Mouse (Mus musculus) G1E (cell line): ENCODE data around the gene Nckap5. TPM values are rescaled to one million over a fixed set of nuclear protein-coding genes. Genes with fewer than 3 reads are reported as not detected.

Experiments
- ATAC-seq: 2 replicates; pipeline ENCODE4 v1.8.0; 2016; ENCODE audit warnings: mild to moderate bottlenecking; ENCODE audit not compliant: insufficient number of reproducible peaks, poor library complexity, low FRiP score, severe bottlenecking; ENCODE audit errors: extremely low read depth
- DNase-seq: peaks from one replicate; pipeline ENCODE4 v3.0.0; 2012; ENCODE audit warnings: low spot score
- H3K27me3 ChIP-seq: 2 replicates; pipeline ENCODE4 v1.6.1; 2012; ENCODE audit warnings: mild to moderate bottlenecking, low read length, inconsistent platforms; ENCODE audit not compliant: insufficient read depth
- H3K36me3 ChIP-seq: replicated peaks from 2 replicates; pipeline ENCODE3; 2012; ENCODE audit warnings: mild to moderate bottlenecking, inconsistent platforms
- H3K4me1 ChIP-seq: 2 replicates; pipeline ENCODE4 v1.6.1; 2012; ENCODE audit warnings: low read depth, low read length, inconsistent platforms, mixed read lengths; ENCODE audit not compliant: insufficient read depth
- H3K4me3 ChIP-seq: 2 replicates; pipeline ENCODE4 v1.5.1; 2012; ENCODE audit warnings: low read depth, mild to moderate bottlenecking, inconsistent platforms, low read length, moderate library complexity, mixed read lengths
- H3K9me3 ChIP-seq: replicated peaks from 2 replicates; pipeline ENCODE4 v1.6.1; 2012; ENCODE audit warnings: inconsistent platforms
- CTCF ChIP-seq: IDR thresholded peaks from 2 replicates; pipeline ENCODE4 v1.5.1; 2012; ENCODE audit warnings: low read depth, low read length, inconsistent platforms, mixed read lengths
- GATA1 ChIP-seq: IDR thresholded peaks from 2 replicates; pipeline ENCODE4 v1.6.1; 2012; ENCODE audit warnings: borderline replicate concordance, low read length, inconsistent platforms, mixed read lengths
- GATA2 ChIP-seq: IDR thresholded peaks from 2 replicates; pipeline ENCODE4 v1.6.1; 2012; ENCODE audit warnings: low read depth, low read length, inconsistent platforms, borderline replicate concordance
- POLR2AphosphoS5 ChIP-seq: IDR thresholded peaks from 2 replicates; pipeline ENCODE4 v1.6.1; 2012; ENCODE audit warnings: low read depth, low read length, inconsistent platforms; ENCODE audit not compliant: insufficient replicate concordance
- TAL1 ChIP-seq: conservative IDR thresholded peaks from 2 replicates; pipeline ENCODE4 v1.6.1; 2012; ENCODE audit warnings: low read depth, low read length, inconsistent platforms, mixed read lengths
- polyA plus RNA-seq: library from polyadenylated mRNA; stranded (reverse); fragments of >175 nt; gene quantifications from 2 replicates; pipeline ENCODE4 v1.2.3, GENCODE M21; 2012
- total RNA-seq, 2 experiments: library from RNA; stranded (forward) in 1 of 2; stranded (reverse) in 1 of 2; fragments of 200-1000 nt in 1 of 2; fragments of >200 nt in 1 of 2; fragmentation: Nextera tagmentation in 1 of 2; gene quantifications; 2 replicates each; pipeline ENCODE4 v1.2.3; 2014 to 2017

Nckap5 gene
- total and polyA plus RNA-seq, 3 experiments, result 0.15 to 0.44 TPM; not detected in 1

DNA sequence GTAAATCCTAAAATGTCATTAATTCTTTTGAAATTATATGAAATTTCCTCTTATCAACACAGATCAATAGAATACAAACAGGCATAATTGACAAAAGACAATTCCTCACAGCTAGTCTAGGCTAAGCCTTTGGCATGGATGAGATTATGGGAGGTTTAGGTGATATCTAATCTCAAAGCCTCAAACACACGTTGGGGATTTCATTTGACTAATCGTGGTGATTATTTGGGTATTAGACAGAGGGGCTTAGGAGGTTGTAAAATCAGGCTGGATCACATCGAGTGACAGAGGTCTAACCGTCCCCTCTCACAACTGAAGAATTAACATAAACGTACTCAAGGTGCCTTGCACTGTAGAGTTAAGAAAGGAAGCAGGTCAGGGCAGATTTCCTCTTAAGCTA, 674.8 kb downstream of the Nckap5 start:
- Histone ChIP-seq H3K9me3 (peaks cover 27% of the 10 kb centered on the region), H3K4me1 (no peaks in the 10 kb centered on the region), H3K27me3 (no peaks in the 10 kb centered on the region), H3K4me3 (no peak overlapping the region), H3K36me3 (no peaks in the 10 kb centered on the region)
- ATAC-seq (no peak), DNase-seq (no peak)
- TF ChIP-seq TAL1, result no peak
- TF ChIP-seq POLR2AphosphoS5, result no peak
- no peak for TF ChIP-seq GATA2
- no peak for TF ChIP-seq CTCF
- TF ChIP-seq GATA1, result no peak

DNA sequence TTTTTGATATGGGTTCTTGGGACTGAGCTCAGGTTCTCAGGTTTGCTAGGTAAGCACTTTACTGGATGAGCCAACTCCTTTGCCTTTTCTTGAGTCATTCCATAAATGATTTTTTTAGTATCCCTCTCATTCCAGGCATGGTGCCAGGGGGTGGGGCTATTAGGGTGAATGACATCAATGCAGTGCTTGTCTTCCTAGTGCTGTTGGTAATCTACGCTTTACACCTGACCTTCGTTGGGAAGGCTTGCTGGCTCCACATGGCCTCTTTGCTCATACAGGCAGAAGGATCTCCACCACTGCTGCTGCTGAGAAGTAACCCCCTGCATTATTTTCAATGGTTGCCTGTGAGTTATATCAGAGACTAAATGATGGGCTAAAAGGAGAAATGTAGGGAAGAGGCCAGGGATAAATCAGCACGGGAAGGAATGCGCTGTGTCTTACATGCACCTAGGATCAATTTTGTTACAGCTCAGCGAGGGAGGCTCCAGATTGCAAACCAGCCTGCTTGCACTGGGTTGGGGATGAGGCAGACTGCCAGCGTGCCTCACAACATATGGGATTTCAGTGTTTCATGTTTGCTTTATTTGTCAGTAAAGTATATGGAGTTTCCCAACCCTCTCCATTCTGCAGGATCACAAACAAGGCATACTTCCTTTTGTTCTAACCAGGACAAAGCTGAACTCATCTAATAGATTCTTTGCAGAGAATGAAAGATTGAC, 676.9 kb downstream of the Nckap5 start:
- no peak for TF ChIP-seq CTCF
- no peak for TF ChIP-seq POLR2AphosphoS5
- no peak for TF ChIP-seq TAL1
- no peak for TF ChIP-seq GATA1
- TF ChIP-seq GATA2, result no peak
- DNase-seq (no peak), ATAC-seq (no peak)
- Histone ChIP-seq H3K4me3 (no peak overlapping the region), H3K36me3 (no peaks in the 10 kb centered on the region), H3K27me3 (no peaks in the 10 kb centered on the region), H3K4me1 (no peaks in the 10 kb centered on the region), H3K9me3 (peaks cover 26% of the 10 kb centered on the region)

DNA sequence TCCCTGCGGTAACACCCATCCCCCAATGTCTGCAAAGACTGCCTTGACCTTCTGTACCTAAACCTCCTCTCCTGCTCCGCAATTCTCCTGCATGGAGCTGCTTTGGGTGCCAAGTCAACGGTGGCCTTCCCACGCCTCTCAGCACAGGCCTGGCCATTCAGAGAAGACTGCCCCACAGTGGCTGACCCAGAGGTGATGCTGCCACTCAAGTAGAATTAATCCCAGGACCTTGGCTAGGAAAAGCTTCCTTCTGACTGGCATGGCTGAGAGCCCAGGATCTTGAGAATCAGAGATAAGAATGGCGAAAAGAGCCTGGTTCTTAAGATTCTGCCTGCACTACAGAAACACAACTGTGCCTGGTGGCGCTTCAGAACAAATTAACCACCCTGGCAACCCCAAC, 678.4 kb downstream of the Nckap5 start:
- ATAC-seq (no peak), DNase-seq (no peak)
- no peak for TF ChIP-seq TAL1
- no peak for TF ChIP-seq GATA1
- TF ChIP-seq POLR2AphosphoS5, result no peak
- no peak for TF ChIP-seq GATA2
- H3K4me1 ChIP-seq, result no peaks in the 10 kb centered on the region
- H3K27me3 ChIP-seq, result no peaks in the 10 kb centered on the region
- H3K36me3 ChIP-seq, result no peaks in the 10 kb centered on the region
- H3K9me3 ChIP-seq, result peaks cover 24% of the 10 kb centered on the region
- H3K4me3 ChIP-seq, result no peak overlapping the region

GRCm38 (mm10) chr1:126149966-126150365, 680.6 kb downstream of the Nckap5 start:
- peaks cover 21% of the 10 kb centered on the region for H3K9me3 ChIP-seq
- ATAC-seq (no peak), DNase-seq (no peak)
- no peak for TF ChIP-seq POLR2AphosphoS5
- TF ChIP-seq GATA1, result no peak
- no peak for TF ChIP-seq GATA2
- no peak for TF ChIP-seq CTCF
- TF ChIP-seq TAL1, result no peak
- H3K4me1 ChIP-seq, result no peaks in the 10 kb centered on the region
- H3K4me3 ChIP-seq, result no peak overlapping the region
- H3K27me3 ChIP-seq, result no peaks in the 10 kb centered on the region
- H3K36me3 ChIP-seq, result no peaks in the 10 kb centered on the region

DNA sequence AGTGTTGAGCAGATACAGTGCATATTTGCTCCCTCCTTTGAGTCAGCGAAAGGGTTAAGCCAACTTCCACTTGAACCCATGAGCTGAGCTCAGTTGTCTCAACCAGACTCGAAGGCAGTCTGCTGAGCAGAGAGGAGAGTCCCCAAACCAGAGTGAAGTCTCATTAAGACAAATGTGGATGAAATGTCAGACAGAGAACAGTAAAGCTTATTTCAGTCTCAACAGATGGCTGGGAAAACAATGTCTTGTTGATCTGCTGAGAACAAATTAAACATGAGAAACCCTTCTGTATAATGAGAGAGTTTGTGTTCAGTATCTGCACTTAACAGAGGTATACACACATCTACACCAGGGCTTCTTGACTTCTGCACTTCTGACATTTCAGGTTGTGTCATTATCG, 694.9 kb downstream of the Nckap5 start:
- no peak for TF ChIP-seq CTCF
- no peak for TF ChIP-seq GATA1
- no peak for TF ChIP-seq POLR2AphosphoS5
- TF ChIP-seq GATA2, result no peak
- TF ChIP-seq TAL1, result no peak
- Histone ChIP-seq H3K4me3 (no peak overlapping the region), H3K9me3 (peaks cover 13% of the 10 kb centered on the region), H3K4me1 (no peaks in the 10 kb centered on the region), H3K27me3 (no peaks in the 10 kb centered on the region), H3K36me3 (no peaks in the 10 kb centered on the region)
- DNase-seq (no peak), ATAC-seq (no peak)

GRCm38 (mm10) chr1:126132316-126132715, 698.3 kb downstream of the Nckap5 start:
- TF ChIP-seq CTCF (no peak), POLR2AphosphoS5 (no peak), GATA1 (no peak), GATA2 (no peak), TAL1 (no peak)
- Histone ChIP-seq H3K9me3 (peaks cover 7% of the 10 kb centered on the region), H3K27me3 (no peaks in the 10 kb centered on the region), H3K4me1 (no peaks in the 10 kb centered on the region), H3K36me3 (no peaks in the 10 kb centered on the region), H3K4me3 (no peak overlapping the region)
- DNase-seq (no peak), ATAC-seq (no peak)
